Mouse (Mus musculus) limb, embryonic 14.5 days (tissue): Measurements from ENCODE around the gene Zfp341. TPM values are rescaled to one million over a fixed set of nuclear protein-coding genes. Genes with fewer than 3 reads are reported as not detected.

Source experiments
- ATAC-seq: fragments of 200-750 bp; cut with Nextera tagmentation; 2 replicates; pipeline ENCODE4 v1.8.0; 2017; ENCODE audit warnings: low read depth, moderate number of reproducible peaks, moderate TSS enrichment; ENCODE audit not compliant: low FRiP score
- DNase-seq: peaks from one replicate; pipeline ENCODE4 v3.0.0-alpha.2; 2015; ENCODE audit warnings: low spot score
- H3K27ac ChIP-seq: fragments of 300-500 bp; sonication (generic); replicated peaks from 2 replicates; pipeline ENCODE4 v1.5.1; 2014; ENCODE audit warnings: low read depth, mild to moderate bottlenecking, low read length, moderate library complexity, mixed read lengths
- H3K27me3 ChIP-seq: fragments of 300-500 bp; sonication (generic); 2 replicates; pipeline ENCODE4 v1.6.1; 2014; ENCODE audit warnings: low read length, mixed read lengths; ENCODE audit not compliant: control insufficient read depth, insufficient read depth
- H3K36me3 ChIP-seq: fragments of 300-500 bp; sonication (generic); 2 replicates; pipeline ENCODE4 v1.6.1; 2014; ENCODE audit warnings: mild to moderate bottlenecking, low read length, moderate library complexity, mixed read lengths; ENCODE audit not compliant: control insufficient read depth, insufficient read depth
- H3K4me1 ChIP-seq: fragments of 300-500 bp; sonication (generic); 2 replicates; pipeline ENCODE4 v1.6.1; 2014; ENCODE audit warnings: antibody characterized with exemption, low read length, mixed read lengths; ENCODE audit not compliant: control insufficient read depth, insufficient read depth
- H3K4me2 ChIP-seq: fragments of 300-500 bp; sonication (generic); replicated peaks from 2 replicates; pipeline ENCODE4 v1.6.1; 2014; ENCODE audit warnings: low read depth, mild to moderate bottlenecking, low read length, moderate library complexity; ENCODE audit not compliant: severe bottlenecking
- H3K4me3 ChIP-seq: fragments of 300-500 bp; sonication (generic); replicated peaks from 2 replicates; pipeline ENCODE4 v1.5.1; 2014; ENCODE audit warnings: low read length
- H3K9ac ChIP-seq: fragments of 300-500 bp; sonication (generic); 2 replicates; pipeline ENCODE4 v1.6.1; 2014; ENCODE audit warnings: mild to moderate bottlenecking, low read depth, low read length, moderate library complexity; ENCODE audit not compliant: severe bottlenecking
- H3K9me3 ChIP-seq: fragments of 300-500 bp; sonication (generic); 2 replicates; pipeline ENCODE4 v1.6.1; 2016; ENCODE audit warnings: low read length; ENCODE audit not compliant: control insufficient read depth
- POLR2A ChIP-seq: fragments of 200-500 bp; IDR thresholded peaks from 2 replicates; pipeline ENCODE4 v1.8.0; 2012; ENCODE audit warnings: inconsistent platforms, mild to moderate bottlenecking, moderate library complexity, borderline replicate concordance; ENCODE audit not compliant: insufficient read depth, insufficient read length; ENCODE audit errors: extremely low read depth
- WGBS: fragments of 180-500 bp; shearing (Covaris S2); extraction: QIAGEN DNeasy Blood & Tissue Kit; methylation state at CpG from one replicate; pipeline ENCODE4 v1.1.7; 2014; 5-methylcytosine and 5-hydroxymethylcytosine counted together
- polyA plus RNA-seq, 2 experiments: library from polyadenylated mRNA; depleted of rRNA in 1 of 2; stranded (reverse) in 1 of 2; unstranded in 1 of 2; fragments of >200 nt; fragmentation: Nextera tagmentation in 1 of 2; extraction: Ambion mirVana in 1 of 2; gene quantifications; 2 replicates each; pipeline versions ENCODE4 v1.2.1 to v1.2.3; 2012 to 2014

Zfp341 gene
- polyA plus RNA-seq, 2 experiments, result 1.1 to 7.1 TPM

DNA sequence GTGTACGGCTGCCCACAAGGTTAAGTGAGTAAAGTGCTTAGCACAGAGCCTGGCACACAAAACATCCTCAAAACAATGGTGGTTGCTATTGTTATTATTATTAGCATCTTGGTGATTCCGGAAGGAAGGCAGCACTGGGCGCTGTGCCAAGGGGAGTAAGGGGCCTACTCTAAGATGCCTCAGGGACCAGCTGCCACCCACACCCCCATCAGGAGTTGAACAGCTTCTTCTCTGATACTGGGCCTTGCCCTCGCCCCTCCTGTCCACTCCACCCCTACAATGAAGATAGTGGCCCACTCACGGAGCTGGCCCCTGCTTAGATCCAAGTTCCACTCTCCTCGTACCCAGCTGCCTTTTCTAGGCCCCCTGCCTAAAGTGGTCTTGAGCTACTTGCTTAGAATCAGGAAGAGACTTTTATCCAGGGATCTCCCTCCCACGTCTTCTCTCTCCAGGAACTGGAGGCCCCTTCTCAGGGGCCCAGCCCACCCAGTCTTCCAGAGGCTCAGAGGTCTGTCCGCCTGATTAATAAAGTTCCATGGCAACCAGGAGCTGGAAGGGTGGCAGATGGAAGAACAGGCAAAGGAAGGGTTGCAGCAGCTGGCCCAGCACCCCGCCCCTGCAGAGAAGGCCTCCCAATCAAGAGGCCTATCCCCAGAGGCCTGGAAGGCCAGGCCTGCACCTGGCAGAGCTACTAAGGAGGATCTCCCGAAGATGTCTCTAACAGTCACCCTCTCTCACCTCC, 44.6 kb upstream of the Zfp341 start:
- Histone ChIP-seq H3K4me3 (peak overlapping the region; percentile 81), H3K9me3 (no peaks in the 10 kb centered on the region), H3K4me1 (peaks cover 33% of the 10 kb centered on the region), H3K9ac (peak overlapping the region; percentile 82), H3K4me2 (peak overlapping the region; percentile 76), H3K36me3 (peaks cover 10% of the 10 kb centered on the region), H3K27me3 (no peaks in the 10 kb centered on the region), H3K27ac (peak overlapping the region; percentile 86)
- DNase-seq (peak; percentile 26), ATAC-seq (no peak)
- no peak for TF ChIP-seq POLR2A
- 18% methylated on average over 10 of the region's 10 CpGs for WGBS

DNA sequence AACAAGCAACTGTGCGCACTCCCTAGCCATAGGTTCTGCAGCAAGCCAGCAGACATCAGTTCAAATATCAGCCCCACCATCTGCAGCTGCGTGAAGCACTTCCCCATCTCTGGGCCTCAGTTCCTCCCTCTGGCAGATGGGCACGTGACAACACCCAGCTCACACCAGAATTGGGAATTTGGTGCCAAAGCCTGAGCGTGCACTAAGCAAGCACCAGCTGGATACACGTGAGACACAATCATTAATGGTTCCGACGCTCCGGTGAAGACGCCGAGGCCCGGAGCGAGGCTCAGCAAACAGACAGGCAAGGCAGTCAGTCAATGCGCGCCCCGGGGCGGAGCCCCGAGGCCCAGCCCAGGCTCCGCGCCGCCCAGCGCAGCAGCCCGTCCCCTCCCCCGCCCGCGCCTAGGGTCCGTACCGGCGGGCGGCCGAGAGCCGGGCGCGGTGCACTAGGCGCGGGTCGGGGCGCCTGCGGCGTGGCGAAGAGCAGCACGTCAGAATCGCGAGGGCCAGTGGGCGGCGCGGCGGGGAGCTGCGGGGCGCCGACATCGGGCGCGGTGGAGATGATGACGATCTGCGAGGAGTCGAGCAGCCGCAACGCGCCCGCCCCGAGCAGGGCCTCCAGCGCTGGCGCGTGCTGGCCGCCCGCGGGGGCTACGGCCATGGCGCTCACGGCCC, 43.9 kb upstream of the Zfp341 start:
- 0 out of 2 replicates have a peak, but pooled peaks cover 3% of the 10 kb centered on the region for H3K36me3 ChIP-seq
- peak overlapping the region; percentile 81 for H3K4me3 ChIP-seq
- peaks cover 33% of the 10 kb centered on the region for H3K4me1 ChIP-seq
- WGBS, result 2% methylated on average over 31 of the region's 70 CpGs
- H3K27ac ChIP-seq, result peak overlapping the region; percentile 86
- no peak for TF ChIP-seq POLR2A
- H3K27me3 ChIP-seq, result no peaks in the 10 kb centered on the region
- DNase-seq, result peak; percentile 70
- no peaks in the 10 kb centered on the region for H3K9me3 ChIP-seq
- peak overlapping the region; percentile 82 for H3K9ac ChIP-seq
- peak overlapping the region; percentile 76 for H3K4me2 ChIP-seq
- ATAC-seq, result peak; percentile 62

DNA sequence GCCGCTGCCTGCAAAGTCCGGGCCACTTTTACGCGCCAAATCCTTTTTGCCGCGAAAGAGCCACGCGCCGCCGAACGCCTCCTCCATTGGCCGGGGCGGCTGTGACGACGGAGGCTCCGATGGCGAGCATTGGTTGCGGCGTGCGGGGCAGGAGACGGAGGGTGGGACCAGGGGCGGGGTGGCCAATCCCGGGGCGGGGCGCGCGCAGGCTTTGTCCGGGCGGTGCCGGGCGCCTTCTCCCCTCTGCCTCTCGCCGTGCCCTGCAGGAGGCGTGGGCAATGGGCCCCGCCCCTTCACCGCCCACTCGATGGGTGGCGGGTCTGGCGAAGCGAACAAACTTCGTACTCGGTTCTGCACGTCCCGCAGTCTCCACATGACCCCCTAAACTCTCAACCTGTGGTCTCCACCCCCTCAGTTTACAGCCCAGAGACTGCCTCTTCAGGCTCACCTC, 43.2 kb upstream of the Zfp341 start, which contains the start of gene E2f1:
E2f1 (minus strand) TSS at position 57 of the 451 bp plus-strand sequence.
- peak within 1 kb of the TSS; percentile 81 for H3K4me3 ChIP-seq
- H3K9ac ChIP-seq, result peak within 1 kb of the TSS; percentile 82
- H3K27ac ChIP-seq, result peak within 1 kb of the TSS; percentile 86
- 0 out of 2 replicates have a peak, but pooled peaks have one; percentile 24 for TF ChIP-seq POLR2A
- H3K9me3 ChIP-seq, result no peaks in the 10 kb centered on the region
- 1% methylated on average over 28 of the region's 44 CpGs for WGBS
- no peaks in the 10 kb centered on the region for H3K36me3 ChIP-seq
- DNase-seq (peak; percentile 97), ATAC-seq (peak; percentile 95)
- H3K27me3 ChIP-seq, result no peaks in the 10 kb centered on the region
- H3K4me1 ChIP-seq, result peaks cover 33% of the 10 kb centered on the region
- H3K4me2 ChIP-seq, result peak within 1 kb of the TSS; percentile 76

DNA sequence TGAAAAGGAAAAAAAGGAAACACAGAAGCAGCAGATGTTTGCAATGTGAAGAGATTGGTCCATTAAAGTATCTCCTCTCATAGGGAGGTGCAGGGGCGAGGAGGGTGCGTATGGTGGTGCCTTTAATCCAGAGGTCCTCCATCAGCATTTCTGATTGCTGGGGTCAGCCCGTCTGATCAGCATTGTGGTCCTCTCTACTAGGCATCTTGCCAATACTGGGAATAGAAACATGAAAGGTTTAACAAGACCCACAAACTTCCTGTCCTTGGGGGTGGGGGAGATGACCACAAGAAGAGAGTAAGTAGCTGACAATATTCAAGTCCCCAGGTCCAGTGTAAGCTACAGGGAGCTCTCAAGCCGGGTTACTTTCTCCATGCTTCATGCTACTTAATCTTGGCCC, 42.4 kb upstream of the Zfp341 start:
- Histone ChIP-seq H3K36me3 (no peaks in the 10 kb centered on the region), H3K27me3 (no peaks in the 10 kb centered on the region), H3K9me3 (no peaks in the 10 kb centered on the region), H3K4me2 (peak overlapping the region; percentile 56; the same call in 1 of the 2 replicates), H3K27ac (no peak overlapping the region), H3K4me3 (no peak overlapping the region), H3K9ac (no peak overlapping the region), H3K4me1 (peaks cover 32% of the 10 kb centered on the region)
- 73% methylated on average over 4 of the region's 4 CpGs for WGBS
- ATAC-seq (no peak), DNase-seq (no peak)
- TF ChIP-seq POLR2A, result no peak

GRCm38 (mm10) chr2:154571266-154571665, 41.8 kb upstream of the Zfp341 start:
- H3K27me3 ChIP-seq, result no peaks in the 10 kb centered on the region
- no peak overlapping the region for H3K4me2 ChIP-seq
- ATAC-seq (no peak), DNase-seq (no peak)
- no peak overlapping the region for H3K27ac ChIP-seq
- no peak for TF ChIP-seq POLR2A
- H3K4me3 ChIP-seq, result no peak overlapping the region
- no peak overlapping the region for H3K9ac ChIP-seq
- WGBS, result 78% methylated on average over 4 of the region's 4 CpGs
- no peaks in the 10 kb centered on the region for H3K9me3 ChIP-seq
- H3K36me3 ChIP-seq, result no peaks in the 10 kb centered on the region
- H3K4me1 ChIP-seq, result peaks cover 30% of the 10 kb centered on the region
